Mouse (Mus musculus) heart, adult 2 months (tissue): Measurements from ENCODE around the gene BC048671.

Experiments
- CTCF ChIP-seq: fragments of 200-600 bp; IDR thresholded peaks from 2 replicates; pipeline ENCODE4 v1.8.1; 2022; ENCODE audit warnings: antibody characterized with exemption, mild to moderate bottlenecking, moderate library complexity
- EP300 ChIP-seq: fragments of 200-500 bp; IDR thresholded peaks from 2 replicates; pipeline ENCODE4 v1.6.1; 2011; ENCODE audit warnings: low read depth, low read length, control low read depth; ENCODE audit not compliant: insufficient read depth

DNA sequence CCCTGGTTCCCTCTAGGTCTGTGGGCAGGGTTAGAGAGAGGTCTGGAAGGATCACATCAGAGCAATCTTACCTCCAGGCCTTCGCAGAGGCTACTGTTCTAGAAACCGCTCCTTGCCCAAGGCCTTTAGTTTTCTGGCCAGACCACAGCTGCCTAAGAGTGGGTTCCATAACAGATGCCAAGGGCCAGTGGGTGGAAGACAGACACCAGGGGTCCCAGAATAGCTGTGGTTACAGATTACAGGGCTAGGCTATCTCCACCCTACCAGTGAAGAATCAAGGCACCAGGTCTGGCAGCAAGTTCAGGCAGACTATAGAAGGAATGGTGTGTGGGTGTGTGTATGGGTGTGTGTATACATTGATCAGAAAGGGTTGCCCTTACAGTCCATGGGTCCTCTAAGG lies 18.0 kb downstream of the BC048671 start:
- TF ChIP-seq EP300 (no peak), CTCF (no peak)
